Mouse (Mus musculus) MEL (cell line): ENCODE measurements around the gene Tarbp2. TPM values are rescaled to one million over a fixed set of nuclear protein-coding genes. Genes with fewer than 3 reads are reported as not detected.
A peak's percentile ranks its signal among the peaks of the same experiment; 100 is the strongest.

Experiments
- DNase-seq: peaks from one replicate; pipeline ENCODE4 v3.0.0; 2011; ENCODE audit warnings: low read depth, low spot score
- H3K27ac ChIP-seq: 2 replicates; pipeline ENCODE4 v1.5.1; 2012; ENCODE audit warnings: low read depth, mild to moderate bottlenecking, control low read depth, low read length, moderate library complexity; ENCODE audit not compliant: control insufficient read depth
- H3K27me3 ChIP-seq, 2 experiments: fragments of 150-350 bp in 1 of 2; sonication (generic) in 1 of 2; 2 replicates each; pipeline ENCODE4 v1.6.1; 2012; ENCODE audit warnings: low read length in 2 of 2, mild to moderate bottlenecking in 2 of 2, improper control_type of control experiment in 1 of 2, moderate library complexity in 1 of 2; ENCODE audit not compliant: insufficient read depth in 2 of 2, control insufficient read depth in 1 of 2
- H3K36me3 ChIP-seq, 2 experiments: 2 replicates each; pipeline ENCODE4 v1.6.1; 2012 to 2014; ENCODE audit warnings: low read length in 2 of 2, improper control_type of control experiment in 1 of 2, inconsistent platforms in 1 of 2, mild to moderate bottlenecking in 1 of 2; ENCODE audit not compliant: insufficient read depth in 2 of 2, control insufficient read depth in 1 of 2
- H3K4me1 ChIP-seq, 2 experiments: fragments of 150-350 bp in 1 of 2; sonication (generic) in 1 of 2; 2 replicates each; pipeline ENCODE4 v1.6.1; 2012; ENCODE audit warnings: low read length in 2 of 2, improper control_type of control experiment in 1 of 2, mild to moderate bottlenecking in 1 of 2; ENCODE audit not compliant: insufficient read depth in 2 of 2, control insufficient read depth in 1 of 2
- H3K4me3 ChIP-seq, 2 experiments: fragments of 150-350 bp in 1 of 2; sonication (generic) in 1 of 2; 2 replicates each; pipeline ENCODE4 v1.5.1; 2012; ENCODE audit warnings: low read depth in 2 of 2, low read length in 2 of 2, mild to moderate bottlenecking in 2 of 2, moderate library complexity in 2 of 2, control low read depth in 1 of 2, improper control_type of control experiment in 1 of 2; ENCODE audit not compliant: control insufficient read depth in 1 of 2, insufficient read depth in 1 of 2
- H3K79me2 ChIP-seq: 2 replicates; pipeline ENCODE4 v1.6.1; 2012; ENCODE audit warnings: mild to moderate bottlenecking, low read length, moderate library complexity; ENCODE audit not compliant: control insufficient read depth, poor library complexity, insufficient read depth
- H3K9ac ChIP-seq: 2 replicates; pipeline ENCODE4 v1.6.1; 2012; ENCODE audit warnings: low read depth, mild to moderate bottlenecking, control low read depth, low read length, moderate library complexity; ENCODE audit not compliant: control insufficient read depth, poor library complexity, severe bottlenecking
- H3K9me3 ChIP-seq: fragments of 150-350 bp; sonication (generic); replicated peaks from 2 replicates; pipeline ENCODE4 v1.6.1; 2012; ENCODE audit warnings: mild to moderate bottlenecking, low read length, improper control_type of control experiment, moderate library complexity; ENCODE audit not compliant: insufficient read depth
- BHLHE40 ChIP-seq: IDR thresholded peaks from 2 replicates; pipeline ENCODE4 v1.6.1; 2012; ENCODE audit warnings: low read depth, mild to moderate bottlenecking, inconsistent platforms, low read length, improper control_type of control experiment, borderline replicate concordance
- CHD1 ChIP-seq: IDR thresholded peaks from 2 replicates; pipeline ENCODE4 v1.6.1; 2012; ENCODE audit warnings: low read depth, mild to moderate bottlenecking, inconsistent platforms, low read length, improper control_type of control experiment
- CHD2 ChIP-seq: IDR thresholded peaks from 2 replicates; pipeline ENCODE4 v1.6.1; 2011; ENCODE audit warnings: low read length, improper control_type of control experiment
- E2F4 ChIP-seq: IDR thresholded peaks from 2 replicates; pipeline ENCODE4 v1.6.1; 2011; ENCODE audit warnings: low read depth, low read length, improper control_type of control experiment, borderline replicate concordance
- ELF1 ChIP-seq: IDR thresholded peaks from 2 replicates; pipeline ENCODE4 v1.6.1; 2014; ENCODE audit warnings: low read depth, mild to moderate bottlenecking, inconsistent platforms, low read length, improper control_type of control experiment, moderate library complexity
- EP300 ChIP-seq, 2 experiments: IDR thresholded peaks; 2 replicates each; pipeline ENCODE4 v1.6.1; 2011; ENCODE audit warnings: improper control_type of control experiment in 2 of 2, low read length in 2 of 2, low read depth in 1 of 2, mild to moderate bottlenecking in 1 of 2
- GABPA ChIP-seq: IDR thresholded peaks from 2 replicates; pipeline ENCODE4 v1.6.1; 2012; ENCODE audit warnings: low read depth, mild to moderate bottlenecking, inconsistent platforms, low read length, improper control_type of control experiment, moderate library complexity
- GATA1 ChIP-seq: IDR thresholded peaks from 2 replicates; pipeline ENCODE4 v1.6.1; 2011; ENCODE audit warnings: low read depth, low read length, improper control_type of control experiment
- HCFC1 ChIP-seq: IDR thresholded peaks from 2 replicates; pipeline ENCODE4 v1.6.1; 2012; ENCODE audit warnings: low read depth, mild to moderate bottlenecking, inconsistent platforms, low read length, improper control_type of control experiment, moderate library complexity
- JUND ChIP-seq: IDR thresholded peaks from 2 replicates; pipeline ENCODE4 v1.6.1; 2011; ENCODE audit warnings: low read depth, mild to moderate bottlenecking, improper control_type of control experiment, low read length
- KAT2A ChIP-seq: conservative IDR thresholded peaks from 2 replicates; pipeline ENCODE4 v1.6.1; 2012; ENCODE audit warnings: low read depth, low read length, improper control_type of control experiment, inconsistent platforms
- MAFK ChIP-seq: IDR thresholded peaks from 2 replicates; pipeline ENCODE4 v1.6.1; 2011; ENCODE audit warnings: low read depth, mild to moderate bottlenecking, low read length, improper control_type of control experiment, borderline replicate concordance
- MAX ChIP-seq: IDR thresholded peaks from 2 replicates; pipeline ENCODE4 v1.6.1; 2011; ENCODE audit warnings: low read length, improper control_type of control experiment
- MAZ ChIP-seq: IDR thresholded peaks from 2 replicates; pipeline ENCODE4 v1.6.1; 2012; ENCODE audit warnings: low read depth, mild to moderate bottlenecking, inconsistent platforms, low read length, improper control_type of control experiment
- MEF2A ChIP-seq: IDR thresholded peaks from 2 replicates; pipeline ENCODE4 v1.6.1; 2014; ENCODE audit warnings: low read depth, mild to moderate bottlenecking, inconsistent platforms, low read length, improper control_type of control experiment; ENCODE audit not compliant: poor library complexity, insufficient replicate concordance, severe bottlenecking; ENCODE audit errors: extremely low read depth
- MXI1 ChIP-seq: IDR thresholded peaks from 2 replicates; pipeline ENCODE4 v1.6.1; 2011; ENCODE audit warnings: mild to moderate bottlenecking, low read depth, low read length, improper control_type of control experiment
- MYC ChIP-seq: IDR thresholded peaks from 2 replicates; pipeline ENCODE4 v1.6.1; 2011; ENCODE audit warnings: low read depth, mild to moderate bottlenecking, low read length, improper control_type of control experiment, moderate library complexity
- POLR2AphosphoS2 ChIP-seq: IDR thresholded peaks from 2 replicates; pipeline ENCODE4 v1.6.1; 2011; ENCODE audit warnings: low read length, improper control_type of control experiment
- RCOR1 ChIP-seq: IDR thresholded peaks from 2 replicates; pipeline ENCODE4 v1.6.1; 2012; ENCODE audit warnings: low read depth, mild to moderate bottlenecking, inconsistent platforms, low read length, improper control_type of control experiment
- SIN3A ChIP-seq: IDR thresholded peaks from 2 replicates; pipeline ENCODE4 v1.6.1; 2012; ENCODE audit warnings: low read length, improper control_type of control experiment, inconsistent platforms
- SMC3 ChIP-seq: IDR thresholded peaks from 2 replicates; pipeline ENCODE4 v1.6.1; 2011; ENCODE audit warnings: low read depth, low read length, improper control_type of control experiment
- TAL1 ChIP-seq: IDR thresholded peaks from 2 replicates; pipeline ENCODE4 v1.6.1; 2012; ENCODE audit warnings: mild to moderate bottlenecking, inconsistent platforms, low read length, moderate library complexity, mixed read lengths
- TBP ChIP-seq: IDR thresholded peaks from 2 replicates; pipeline ENCODE4 v1.8.0; 2011; ENCODE audit warnings: low read depth, low read length, improper control_type of control experiment
- TCF12 ChIP-seq: IDR thresholded peaks from 2 replicates; pipeline ENCODE4 v1.6.1; 2014; ENCODE audit warnings: low read depth, mild to moderate bottlenecking, inconsistent platforms, low read length, improper control_type of control experiment, moderate library complexity
- UBTF ChIP-seq: IDR thresholded peaks from 2 replicates; pipeline ENCODE4 v1.6.1; 2012; ENCODE audit warnings: low read depth, mild to moderate bottlenecking, inconsistent platforms, low read length, improper control_type of control experiment, moderate library complexity, borderline replicate concordance; ENCODE audit not compliant: insufficient read depth
- USF1 ChIP-seq: IDR thresholded peaks from 2 replicates; pipeline ENCODE4 v1.6.1; 2014; ENCODE audit warnings: low read depth, mild to moderate bottlenecking, inconsistent platforms, low read length, improper control_type of control experiment, moderate library complexity
- USF2 ChIP-seq, 2 experiments: IDR thresholded peaks; 2 replicates each; pipeline ENCODE4 v1.6.1; 2011 to 2012; ENCODE audit warnings: improper control_type of control experiment in 2 of 2, low read length in 2 of 2, borderline replicate concordance in 1 of 2, inconsistent platforms in 1 of 2, low read depth in 1 of 2, mild to moderate bottlenecking in 1 of 2; ENCODE audit not compliant: insufficient read depth in 1 of 2
- ZC3H11A ChIP-seq: IDR thresholded peaks from 2 replicates; pipeline ENCODE4 v1.6.1; 2012; ENCODE audit warnings: low read depth, mild to moderate bottlenecking, inconsistent platforms, low read length, improper control_type of control experiment
- ZKSCAN1 ChIP-seq: IDR thresholded peaks from 2 replicates; pipeline ENCODE4 v1.6.1; 2012; ENCODE audit warnings: low read depth, mild to moderate bottlenecking, inconsistent platforms, low read length, improper control_type of control experiment, moderate library complexity
- ZMIZ1 ChIP-seq: IDR thresholded peaks from 2 replicates; pipeline ENCODE4 v1.6.1; 2012; ENCODE audit warnings: low read depth, mild to moderate bottlenecking, inconsistent platforms, low read length, improper control_type of control experiment, moderate library complexity
- ZNF384 ChIP-seq: IDR thresholded peaks from 2 replicates; pipeline ENCODE4 v1.6.1; 2012; ENCODE audit warnings: low read depth, mild to moderate bottlenecking, inconsistent platforms, low read length, improper control_type of control experiment
- polyA plus RNA-seq, 2 experiments: library from polyadenylated mRNA; stranded (reverse) in 1 of 2; unstranded in 1 of 2; fragments of >175 nt in 1 of 2; fragments of >200 nt in 1 of 2; gene quantifications; 2 replicates each; pipeline versions ENCODE4 v1.2.1 to v1.2.4; 2012; ENCODE audit warnings: low replicate concordance in 2 of 2, low read depth in 1 of 2; ENCODE audit not compliant: insufficient read length in 2 of 2, insufficient read depth in 1 of 2, missing spikeins in 1 of 2
- total RNA-seq: library from RNA; depleted of rRNA; stranded (reverse); fragments of 300-350 nt; gene quantifications from 2 replicates; pipeline ENCODE4 v1.2.3, GENCODE M21; 2012

Gene Tarbp2
- total and polyA plus RNA-seq, 3 experiments, result 155 to 182 TPM; not detected in 1

DNA sequence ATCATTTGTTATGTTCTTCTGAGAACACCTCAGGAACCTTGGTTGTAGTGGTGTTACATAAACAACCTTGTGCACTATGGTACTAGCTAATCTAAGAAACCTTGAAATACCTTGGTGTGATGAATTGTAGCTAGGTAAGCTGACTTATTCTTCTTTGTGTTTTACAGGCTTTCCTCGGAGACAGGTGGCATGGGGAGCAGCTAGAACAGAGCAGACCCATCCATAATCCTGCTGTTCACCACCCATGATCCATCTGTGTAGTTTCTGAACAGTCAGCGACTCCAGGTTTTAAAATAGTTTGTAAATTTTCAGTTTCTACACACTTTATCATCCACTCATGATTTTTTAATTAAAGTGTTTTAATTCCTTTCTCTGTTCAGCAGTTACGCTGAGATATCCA, 19.7 kb upstream of the Tarbp2 start:
- Histone ChIP-seq H3K4me3 (no peak overlapping the region), H3K36me3 (peaks cover 45 to 70% of the 10 kb centered on the region in 2 experiments), H3K9ac (no peak overlapping the region), H3K27me3 (no peaks in the 10 kb centered on the region), H3K79me2 (peaks cover 10% of the 10 kb centered on the region; the same call in 1 of the 2 replicates), H3K4me1 (peaks cover 7 to 23% of the 10 kb centered on the region in 2 experiments; a peak in 3 of 4 replicates), H3K9me3 (no peaks in the 10 kb centered on the region), H3K27ac (no peak overlapping the region)
- DNase-seq, result no peak
- no peak for TF ChIP-seq GATA1

- Histone ChIP-seq H3K4me1 (peaks cover 7 to 23% of the 10 kb centered on the region in 2 experiments; a peak in 3 of 4 replicates), H3K27ac (peak overlapping the region; percentile 45), H3K9me3 (no peaks in the 10 kb centered on the region), H3K4me3 (no peak overlapping the region), H3K27me3 (no peaks in the 10 kb centered on the region), H3K79me2 (peaks cover 5% of the 10 kb centered on the region; the same call in 1 of the 2 replicates), H3K9ac (no peak overlapping the region), H3K36me3 (peaks cover 43 to 61% of the 10 kb centered on the region in 2 experiments)
- peak; percentile 96 for DNase-seq
- peak; percentile 29; the same call in 1 of the 2 replicates for TF ChIP-seq TBP
- TF ChIP-seq SIN3A, result peak; percentile 93
- no peak for TF ChIP-seq CHD1
- TF ChIP-seq MAZ, result peak; percentile 77
- no peak for TF ChIP-seq CHD2
- TF ChIP-seq POLR2AphosphoS2, result peak; percentile 69; the same call in 1 of the 2 replicates
- no peak for TF ChIP-seq BHLHE40
- TF ChIP-seq USF1, result peak; percentile 80
- no peak for TF ChIP-seq GABPA
- TF ChIP-seq ZNF384, result peak; percentile 17; the same call in 1 of the 2 replicates
- 0 out of 2 replicates have a peak, but pooled peaks have one; percentile 19 for TF ChIP-seq MEF2A
- peak; percentile 80 for TF ChIP-seq MAX
- peak; percentile 66 for TF ChIP-seq GATA1
- TF ChIP-seq ZMIZ1, result peak; percentile 57; the same call in 1 of the 2 replicates
- TF ChIP-seq SMC3, result 0 out of 2 replicates have a peak, but pooled peaks have one; percentile 9
- no peak for TF ChIP-seq MAFK
- TF ChIP-seq UBTF, result no peak
- TF ChIP-seq ELF1, result 0 out of 2 replicates have a peak, but pooled peaks have one; percentile 15
- no peak for TF ChIP-seq ZKSCAN1
- TF ChIP-seq KAT2A, result no peak
- no peak for TF ChIP-seq USF2 (IDR thresholded peaks at IDR 0.05; ENCODE audit: borderline replicate concordance in 1 of 2, insufficient read depth in 1 of 2, low read depth in 1 of 2, low read length in 2 of 2)
- no peak for TF ChIP-seq ZC3H11A
- TF ChIP-seq JUND, result no peak
- peak; percentile 41 to 70 for TF ChIP-seq EP300 (IDR thresholded peaks at IDR 0.05; ENCODE audit: low read depth in 1 of 2, low read length in 2 of 2)
- no peak for TF ChIP-seq TAL1
- peak; percentile 52; the same call in 1 of the 2 replicates for TF ChIP-seq HCFC1
- peak; percentile 68 for TF ChIP-seq RCOR1
- peak; percentile 64 for TF ChIP-seq MYC
- TF ChIP-seq E2F4, result no peak
- TF ChIP-seq TCF12, result 0 out of 2 replicates have a peak, but pooled peaks have one; percentile 39
- peak; percentile 89 for TF ChIP-seq MXI1
These were observed 18.6 kb upstream of the Tarbp2 start for GRCm38 (mm10) chr15:102499370-102499769.
